Mouse (Mus musculus): ENCODE data around the gene Cox10. TPM values are rescaled to one million over a fixed set of nuclear protein-coding genes. Genes with fewer than 3 reads are reported as not detected.
A peak's percentile ranks its signal among the peaks of the same experiment; 100 is the strongest.

Cox10 gene
- total RNA-seq, 1 experiment from 2014 or later = 13.1 TPM

DNA sequence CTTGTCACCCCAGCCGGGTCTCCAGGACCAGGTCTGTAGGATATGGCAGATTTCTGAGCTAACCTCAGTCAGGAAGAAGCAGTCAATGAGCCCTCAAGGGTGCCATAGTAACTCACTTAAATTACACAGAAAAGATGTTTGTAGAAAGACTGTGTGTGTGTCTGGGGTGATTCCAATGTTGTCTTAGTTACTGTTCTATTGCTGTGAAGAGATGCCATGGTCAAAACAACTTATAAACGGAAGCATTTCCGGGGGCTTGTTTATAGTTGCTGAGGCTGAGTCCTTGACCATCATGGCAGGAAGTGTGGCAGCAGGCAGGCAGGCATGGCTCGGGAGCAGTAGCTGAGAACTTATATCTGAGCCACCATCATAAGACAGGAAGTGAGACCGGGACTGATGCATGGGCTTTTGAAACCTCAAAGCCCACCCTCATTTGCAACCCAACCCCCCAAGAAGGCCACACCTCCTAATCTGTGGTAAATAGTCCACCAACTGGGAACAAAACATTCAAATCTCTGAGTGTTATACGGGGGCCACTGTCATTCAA is 94.6 kb downstream of the Cox10 start:
- ATAC-seq (replicated peaks in 1 of 2; ENCODE audit: insufficient read depth in 1 of 2, low FRiP score in 2 of 2, low TSS enrichment in 1 of 2, low read depth in 1 of 2, poor library complexity in 2 of 2, severe bottlenecking in 2 of 2) = peak in 1 of 2 experiments; percentile 12; a peak in 1 of 4 replicates

GRCm38 (mm10) chr11:63977741-63978140 is 101.5 kb downstream of the Cox10 start:
- no peak for ATAC-seq (replicated peaks in 1 of 2; ENCODE audit: insufficient read depth in 1 of 2, low FRiP score in 2 of 2, low TSS enrichment in 1 of 2, low read depth in 1 of 2, poor library complexity in 2 of 2, severe bottlenecking in 2 of 2)

DNA sequence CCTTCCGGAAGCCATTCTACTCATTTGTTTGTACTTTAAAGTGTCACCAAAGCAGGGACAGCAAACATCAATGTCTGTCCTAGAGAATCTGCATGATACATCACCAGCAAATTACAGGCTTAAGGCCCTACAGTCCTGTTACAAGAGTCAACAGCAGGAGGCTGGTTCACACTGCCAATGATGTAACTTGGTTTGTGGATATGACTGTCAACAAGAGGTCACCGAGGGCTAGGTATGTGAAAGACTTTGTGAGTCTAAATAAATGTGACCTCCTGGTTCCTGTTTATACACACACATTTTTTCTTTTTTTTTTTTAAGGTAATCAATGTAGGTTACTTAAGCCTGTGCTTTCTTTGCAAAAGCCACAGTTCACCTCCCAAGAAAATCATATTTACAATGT is 102.5 kb downstream of the Cox10 start:
- no peak for ATAC-seq (replicated peaks in 1 of 2; ENCODE audit: insufficient read depth in 1 of 2, low FRiP score in 2 of 2, low TSS enrichment in 1 of 2, low read depth in 1 of 2, poor library complexity in 2 of 2, severe bottlenecking in 2 of 2)

DNA sequence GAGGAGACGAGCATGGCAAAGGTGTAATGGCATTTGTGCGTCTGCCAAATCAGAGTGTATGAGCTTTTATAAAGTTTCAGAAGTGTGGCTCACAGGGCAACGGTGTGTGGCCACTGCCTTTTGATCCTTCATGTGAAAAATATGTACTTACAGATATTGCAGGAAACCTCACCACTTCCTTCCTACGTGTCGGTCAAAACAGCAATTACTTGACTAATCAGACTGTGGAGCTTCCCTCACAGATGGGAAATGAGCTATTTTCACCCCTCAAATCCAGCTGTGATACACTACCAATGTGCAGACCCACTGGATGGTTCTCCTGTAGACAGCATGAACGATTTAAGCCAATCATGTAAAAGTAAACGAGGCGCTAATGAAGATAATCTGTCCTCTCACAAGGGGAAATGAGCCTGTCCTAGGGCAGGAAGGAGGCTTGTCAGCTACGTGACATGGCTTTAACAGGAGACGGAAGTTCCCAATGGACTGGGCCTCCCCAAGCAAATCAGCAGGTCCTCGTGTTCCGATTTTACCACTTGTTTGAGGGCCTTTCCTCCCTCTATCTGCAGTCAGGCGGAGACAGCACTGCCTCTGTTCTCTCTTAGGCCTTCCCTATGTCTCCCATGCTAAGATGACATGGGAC is 103.9 kb downstream of the Cox10 start:
- peak; percentile 67 to 71 for ATAC-seq (replicated peaks in 1 of 2; ENCODE audit: insufficient read depth in 1 of 2, low FRiP score in 2 of 2, low TSS enrichment in 1 of 2, low read depth in 1 of 2, poor library complexity in 2 of 2, severe bottlenecking in 2 of 2)

DNA sequence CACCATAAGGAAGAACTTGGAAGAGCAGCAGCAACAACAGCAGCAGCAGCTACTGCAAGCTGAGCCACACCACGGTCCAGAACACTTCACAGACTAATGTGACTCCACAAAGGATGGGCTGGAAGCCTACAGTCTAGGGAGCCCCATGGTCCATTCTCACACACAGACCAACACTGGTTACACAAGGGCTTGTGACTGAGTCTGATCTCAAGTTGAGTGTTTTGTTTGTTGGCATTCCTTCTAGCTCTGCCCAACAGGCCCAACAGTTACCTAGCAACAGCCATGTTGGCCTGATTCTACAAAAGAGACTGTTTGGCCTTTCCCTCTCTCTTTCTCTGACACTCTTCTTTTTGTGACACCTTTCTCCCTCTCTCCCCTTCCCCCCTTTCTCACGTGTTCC is 105.3 kb downstream of the Cox10 start:
- no peak for ATAC-seq (replicated peaks in 1 of 2; ENCODE audit: insufficient read depth in 1 of 2, low FRiP score in 2 of 2, low TSS enrichment in 1 of 2, low read depth in 1 of 2, poor library complexity in 2 of 2, severe bottlenecking in 2 of 2)

DNA sequence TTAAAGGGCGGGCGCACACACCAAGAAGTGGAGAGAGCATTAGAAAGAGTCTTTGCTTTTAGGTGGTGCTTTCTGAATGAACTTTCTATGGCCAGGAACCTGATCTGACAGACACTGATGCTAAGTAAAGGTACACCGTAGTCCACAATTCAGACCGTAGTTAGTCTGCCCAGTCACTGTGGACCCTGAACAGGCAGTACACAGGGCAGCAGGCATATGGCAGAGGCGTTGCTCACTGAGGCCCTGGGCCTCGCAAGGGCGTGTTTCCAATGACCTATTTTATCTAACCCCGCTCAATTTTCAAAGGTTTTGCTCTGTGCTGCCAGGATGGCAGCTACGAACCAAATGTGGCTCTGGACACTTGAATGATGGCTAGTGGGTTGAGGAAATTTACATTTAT is 107.8 kb downstream of the Cox10 start:
- ATAC-seq (replicated peaks in 1 of 2; ENCODE audit: insufficient read depth in 1 of 2, low FRiP score in 2 of 2, low TSS enrichment in 1 of 2, low read depth in 1 of 2, poor library complexity in 2 of 2, severe bottlenecking in 2 of 2) = no peak

- no peak for ATAC-seq (replicated peaks in 1 of 2; ENCODE audit: insufficient read depth in 1 of 2, low FRiP score in 2 of 2, low TSS enrichment in 1 of 2, low read depth in 1 of 2, poor library complexity in 2 of 2, severe bottlenecking in 2 of 2)
These were observed 108.5 kb downstream of the Cox10 start for GRCm38 (mm10) chr11:63970818-63971217.

GRCm38 (mm10) chr11:63969205-63969910 is 109.9 kb downstream of the Cox10 start:
- no peak for ATAC-seq (replicated peaks in 1 of 2; ENCODE audit: insufficient read depth in 1 of 2, low FRiP score in 2 of 2, low TSS enrichment in 1 of 2, low read depth in 1 of 2, poor library complexity in 2 of 2, severe bottlenecking in 2 of 2)

GRCm38 (mm10) chr11:63968388-63969035 is 110.8 kb downstream of the Cox10 start:
- ATAC-seq (replicated peaks in 1 of 2; ENCODE audit: insufficient read depth in 1 of 2, low FRiP score in 2 of 2, low TSS enrichment in 1 of 2, low read depth in 1 of 2, poor library complexity in 2 of 2, severe bottlenecking in 2 of 2) = no peak

DNA sequence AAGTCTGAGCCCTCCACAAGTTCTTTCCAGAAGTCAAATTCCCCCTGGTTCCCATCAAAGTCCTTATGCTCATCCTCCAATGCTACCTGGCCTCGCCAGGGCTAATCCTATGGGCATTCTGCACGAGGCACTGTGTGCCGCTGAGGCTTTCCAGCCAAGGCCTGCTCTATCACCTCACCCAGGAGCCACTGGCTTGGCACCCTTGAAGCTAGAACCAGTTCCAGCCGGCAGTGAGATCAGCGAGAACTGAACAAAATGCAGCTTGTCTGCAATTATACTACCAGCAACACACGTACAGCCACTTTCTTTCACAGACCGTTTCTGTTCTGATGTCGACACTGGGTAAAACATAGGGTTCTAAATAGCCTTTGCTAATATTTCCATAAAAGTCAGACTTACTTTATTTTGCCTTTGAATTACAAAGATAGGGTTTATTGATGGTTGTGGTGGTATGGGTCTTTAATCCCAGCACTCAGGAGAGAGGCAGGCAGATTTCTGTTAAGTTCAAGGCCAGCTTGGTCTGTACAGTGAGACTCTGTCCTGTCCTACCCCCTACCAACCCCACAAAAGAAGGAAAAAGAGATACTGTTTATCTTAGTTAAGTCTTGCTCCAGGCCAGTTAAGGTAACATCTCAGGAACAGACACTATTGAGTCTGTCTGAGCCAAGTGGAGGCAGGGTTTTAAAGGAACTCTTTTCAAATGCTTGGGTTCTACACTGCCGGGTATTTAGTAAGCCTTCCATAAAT is 111.5 kb downstream of the Cox10 start:
- no peak for ATAC-seq (replicated peaks in 1 of 2; ENCODE audit: insufficient read depth in 1 of 2, low FRiP score in 2 of 2, low TSS enrichment in 1 of 2, low read depth in 1 of 2, poor library complexity in 2 of 2, severe bottlenecking in 2 of 2)

DNA sequence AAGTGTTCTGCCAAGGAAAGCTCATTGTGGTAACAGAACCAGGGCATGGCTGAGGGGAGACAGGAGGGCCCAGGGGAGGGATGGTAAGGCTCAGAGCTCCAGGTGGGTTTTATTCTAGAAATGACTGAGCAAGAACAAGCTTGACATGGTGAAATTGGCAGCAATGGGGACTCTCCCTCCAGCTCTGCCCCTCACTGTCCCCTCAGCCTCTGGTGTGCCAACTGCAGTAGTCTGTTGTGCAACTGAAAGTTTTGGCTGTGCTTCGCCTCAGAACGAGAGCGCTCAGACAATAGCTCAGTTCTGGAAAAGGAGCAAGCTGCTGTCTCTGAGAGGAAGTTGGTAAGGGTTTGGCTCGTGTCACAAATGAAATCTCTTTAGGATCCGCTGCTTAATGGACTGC is 113.8 kb downstream of the Cox10 start:
- ATAC-seq (replicated peaks in 1 of 2; ENCODE audit: insufficient read depth in 1 of 2, low FRiP score in 2 of 2, low TSS enrichment in 1 of 2, low read depth in 1 of 2, poor library complexity in 2 of 2, severe bottlenecking in 2 of 2) = peak; percentile 39 to 49; a peak in 2 of 4 replicates

GRCm38 (mm10) chr11:63957207-63957606 is 122.1 kb downstream of the Cox10 start:
- peak; percentile 48 to 54; a peak in 1 of 4 replicates for ATAC-seq (replicated peaks in 1 of 2; ENCODE audit: insufficient read depth in 1 of 2, low FRiP score in 2 of 2, low TSS enrichment in 1 of 2, low read depth in 1 of 2, poor library complexity in 2 of 2, severe bottlenecking in 2 of 2)

DNA sequence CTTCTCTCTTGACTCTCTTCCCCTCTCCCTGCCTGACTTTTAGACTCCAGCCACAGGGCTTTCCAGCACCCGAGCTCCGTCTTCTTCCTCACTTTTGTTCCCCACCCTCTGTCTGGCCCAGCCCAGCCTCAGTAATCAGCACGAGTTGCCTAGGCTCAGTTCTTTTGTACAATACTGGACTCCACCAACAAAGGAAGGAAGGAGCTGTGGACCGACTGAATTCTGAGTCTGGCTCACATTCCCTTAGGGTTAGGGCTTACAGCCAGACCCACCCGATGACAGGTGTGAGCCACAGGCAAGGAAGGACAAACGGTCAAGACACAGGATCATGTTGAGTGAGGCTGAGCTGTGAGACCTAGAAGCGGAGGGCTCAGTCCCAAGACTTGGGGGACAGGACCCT is 122.5 kb downstream of the Cox10 start:
- no peak for ATAC-seq (replicated peaks in 1 of 2; ENCODE audit: insufficient read depth in 1 of 2, low FRiP score in 2 of 2, low TSS enrichment in 1 of 2, low read depth in 1 of 2, poor library complexity in 2 of 2, severe bottlenecking in 2 of 2)

DNA sequence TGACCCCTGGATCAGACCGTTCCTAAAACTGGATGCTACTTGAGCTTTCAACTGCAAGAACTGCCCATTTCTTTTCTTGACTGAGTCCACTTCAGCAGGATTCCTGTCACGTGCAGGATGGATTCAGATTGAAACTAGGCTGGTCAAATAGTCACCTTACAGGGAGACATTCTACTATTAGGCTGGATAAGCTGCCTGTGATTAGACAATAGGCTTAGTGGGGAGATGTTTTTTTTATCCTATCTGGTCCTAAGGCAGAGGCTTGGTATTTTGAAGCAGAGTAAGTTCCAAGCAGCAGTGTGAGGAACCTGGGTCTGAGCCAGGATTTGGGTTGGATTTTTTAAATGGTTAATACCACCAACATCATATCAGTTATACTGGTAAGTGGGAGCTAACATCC is 125.4 kb downstream of the Cox10 start:
- ATAC-seq (replicated peaks in 1 of 2; ENCODE audit: insufficient read depth in 1 of 2, low FRiP score in 2 of 2, low TSS enrichment in 1 of 2, low read depth in 1 of 2, poor library complexity in 2 of 2, severe bottlenecking in 2 of 2) = no peak

GRCm38 (mm10) chr11:63952743-63953191 is 126.5 kb downstream of the Cox10 start:
- no peak for ATAC-seq (replicated peaks in 1 of 2; ENCODE audit: insufficient read depth in 1 of 2, low FRiP score in 2 of 2, low TSS enrichment in 1 of 2, low read depth in 1 of 2, poor library complexity in 2 of 2, severe bottlenecking in 2 of 2)

- ATAC-seq (replicated peaks in 1 of 2; ENCODE audit: insufficient read depth in 1 of 2, low FRiP score in 2 of 2, low TSS enrichment in 1 of 2, low read depth in 1 of 2, poor library complexity in 2 of 2, severe bottlenecking in 2 of 2) = peak; percentile 12 to 62; a peak in 2 of 4 replicates
These were observed 127.2 kb downstream of the Cox10 start for GRCm38 (mm10) chr11:63951831-63952631.

DNA sequence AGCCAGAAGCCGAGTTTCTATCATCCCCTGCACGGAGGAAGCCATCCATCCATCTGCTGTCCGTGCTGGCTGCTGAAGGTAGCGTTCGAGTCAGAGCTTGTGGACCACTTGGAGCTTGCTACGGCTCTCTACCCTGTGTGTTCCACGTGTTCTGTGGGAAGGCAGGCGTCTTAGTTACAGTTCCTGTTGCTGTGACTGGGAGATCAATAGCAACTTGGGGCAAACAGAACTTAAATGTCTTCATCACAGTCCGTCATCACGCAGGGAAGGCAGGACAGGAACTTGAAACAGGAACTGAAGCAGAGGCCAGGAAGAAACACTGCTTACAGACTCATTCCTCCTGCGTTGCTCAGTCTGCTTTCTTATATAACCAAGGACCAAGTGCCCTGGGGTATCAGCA is 130.9 kb downstream of the Cox10 start:
- ATAC-seq (replicated peaks in 1 of 2; ENCODE audit: insufficient read depth in 1 of 2, low FRiP score in 2 of 2, low TSS enrichment in 1 of 2, low read depth in 1 of 2, poor library complexity in 2 of 2, severe bottlenecking in 2 of 2) = no peak
